Mouse (Mus musculus): ENCODE measurements around the gene Taf8. TPM values are rescaled to one million over a fixed set of nuclear protein-coding genes. Genes with fewer than 3 reads are reported as not detected.

Taf8 gene
- total RNA-seq, 2 experiments from 2014 or later, result 15.4 to 19.1 TPM

Other genes starting within 250 kb of the Taf8 start
- gene Mrps10, start 133.4 kb downstream of the Taf8 start, total RNA-seq (2021), result 10 to 100 TPM; 50.8 to 52.0 TPM
- under 1 TPM; 0.70 to 0.78 TPM for gene Guca1b, start 116.9 kb downstream of the Taf8 start, total RNA-seq (2021)
- gene Guca1a, start 101.7 kb downstream of the Taf8 start, total RNA-seq (2021), result 1 to 10 TPM; 1.3 to 1.4 TPM
- gene AI661453, start 65.7 kb downstream of the Taf8 start, total RNA-seq (2021), result 1 to 10 TPM; 1.8 to 2.6 TPM
- 1 to 10 TPM in 1 of 2 experiments, under 1 TPM in 1; 0.79 to 1.9 TPM for gene 1700001C19Rik, start 64.9 kb downstream of the Taf8 start, total RNA-seq (2021)
- gene Ccnd3, start 2.8 kb upstream of the Taf8 start, total RNA-seq (2021), result 100 to 1,000 TPM; 178 to 185 TPM
- gene Bysl, start 109.2 kb upstream of the Taf8 start, total RNA-seq (2021), result 10 to 100 TPM; 14.1 to 16.6 TPM
- 10 to 100 TPM; 38.1 to 39.8 TPM for gene Med20, start 109.3 kb upstream of the Taf8 start, total RNA-seq (2021)
- 1 to 10 TPM; 2.8 to 5.5 TPM for gene Gm20517, start 109.3 kb upstream of the Taf8 start, total RNA-seq (2021)
- gene Usp49, start 128.4 kb upstream of the Taf8 start, total RNA-seq (2021), result 1 to 10 TPM; 6.8 to 9.0 TPM
- 100 to 1,000 TPM; 223 to 226 TPM for gene Tomm6, start 186.1 kb upstream of the Taf8 start, total RNA-seq (2021)
- gene Frs3, start 186.7 kb upstream of the Taf8 start, total RNA-seq (2021), result 1 to 10 TPM; 3.2 to 7.5 TPM
- 1 to 10 TPM; 1.1 to 1.5 TPM for gene Gm21981, start 192.2 kb upstream of the Taf8 start, total RNA-seq (2021)
- gene Prickle4, start 192.4 kb upstream of the Taf8 start, total RNA-seq (2021), result 1 to 10 TPM; 2.2 to 4.8 TPM
- gene Pgc, start 224.6 kb upstream of the Taf8 start, total RNA-seq (2021), result not detected
- 10 to 100 TPM; 19.9 to 29.7 TPM for gene Tfeb, start 234.7 kb upstream of the Taf8 start, total RNA-seq (2021)